Mouse (Mus musculus) liver, embryonic 15.5 days (tissue): Measurements from ENCODE around the gene Taf1. TPM values are rescaled to one million over a fixed set of nuclear protein-coding genes. Genes with fewer than 3 reads are reported as not detected.

ENCODE experiments used
- polyA plus RNA-seq: library from polyadenylated mRNA; unstranded; fragments of >200 nt; fragmentation: Nextera tagmentation; extraction: Ambion mirVana; gene quantifications from 2 replicates; pipeline ENCODE4 v1.2.1, GENCODE M21; 2015

Gene Taf1
- polyA plus RNA-seq, 1 experiment from 2014 or later: 5.6 TPM

Other genes starting within 250 kb of the Taf1 start
- gene Nlgn3, start 233.6 kb upstream of the Taf1 start, polyA plus RNA-seq: 0.06 and 0.08 TPM in 2 replicates
- gene Gjb1, start 156.4 kb upstream of the Taf1 start, polyA plus RNA-seq: 111 and 148 TPM in 2 replicates
- 5.9 and 8.3 TPM in 2 replicates for gene Zmym3, start 111.9 kb upstream of the Taf1 start, polyA plus RNA-seq
- 107 TPM in 2 replicates for gene Nono, start 103.4 kb upstream of the Taf1 start, polyA plus RNA-seq
- gene Itgb1bp2, start 83.6 kb upstream of the Taf1 start, polyA plus RNA-seq: 3.8 and 5.6 TPM in 2 replicates
- gene Ogt, start 107.3 kb downstream of the Taf1 start, polyA plus RNA-seq: 48.3 and 49.4 TPM in 2 replicates
- gene Cxcr3, start 201.5 kb downstream of the Taf1 start, polyA plus RNA-seq: 0.33 and 0.43 TPM in 2 replicates